Mouse (Mus musculus) adrenal gland, adult 8-10 months (tissue): ENCODE data around the gene Stx18. TPM values are rescaled to one million over a fixed set of nuclear protein-coding genes. Genes with fewer than 3 reads are reported as not detected.

ENCODE experiments used
- DNase-seq: peaks from one replicate; pipeline ENCODE4 v3.0.0; 2022
- total RNA-seq, 4 experiments: library from RNA; stranded (reverse); gene quantifications; 2 replicates each; pipeline ENCODE4 v1.2.4; 2022

The Stx18 gene
- total RNA-seq, 4 experiments from 2014 or later = 33.0 to 41.3 (median 37.4) TPM

GRCm38 (mm10) chr5:38137163-38137562 is 98.6 kb downstream of the Stx18 start:
- no peak for DNase-seq

GRCm38 (mm10) chr5:38140893-38141292 is 102.4 kb downstream of the Stx18 start:
- no peak for DNase-seq

GRCm38 (mm10) chr5:38146524-38146923 is 108.0 kb downstream of the Stx18 start:
- DNase-seq = peak; percentile 26

GRCm38 (mm10) chr5:38151264-38151663 is 112.7 kb downstream of the Stx18 start:
- DNase-seq = peak; percentile 43

GRCm38 (mm10) chr5:38152201-38153108 is 113.9 kb downstream of the Stx18 start:
- DNase-seq = no peak

- DNase-seq = no peak
Observed at GRCm38 (mm10) chr5:38153636-38154035, 115.1 kb downstream of the Stx18 start.

GRCm38 (mm10) chr5:38157481-38158020 is 119.0 kb downstream of the Stx18 start:
- no peak for DNase-seq

GRCm38 (mm10) chr5:38158501-38158946 is 120.0 kb downstream of the Stx18 start:
- no peak for DNase-seq

- peak; percentile 34 for DNase-seq
Observed at GRCm38 (mm10) chr5:38158947-38159633, 120.5 kb downstream of the Stx18 start.

GRCm38 (mm10) chr5:38159634-38160413 is 121.3 kb downstream of the Stx18 start, which contains the start of gene Nsg1:
TSS of gene Nsg1 (minus strand) at chr5:38159907.
- no peak for DNase-seq

- DNase-seq = no peak
Observed at GRCm38 (mm10) chr5:38168497-38168896, 130.0 kb downstream of the Stx18 start.

GRCm38 (mm10) chr5:38173766-38174165 is 135.2 kb downstream of the Stx18 start:
- no peak for DNase-seq

GRCm38 (mm10) chr5:38174256-38174912 is 135.8 kb downstream of the Stx18 start:
- DNase-seq = no peak

- no peak for DNase-seq
Observed at GRCm38 (mm10) chr5:38184688-38185285, 146.2 kb downstream of the Stx18 start.

- no peak for DNase-seq
Observed at GRCm38 (mm10) chr5:38187006-38187405, 148.5 kb downstream of the Stx18 start.

Other genes starting within 250 kb of the Stx18 start
- 1 to 10 TPM; 1.2 to 3.7 (median 2.3) TPM for gene Msx1, start 214.2 kb upstream of the Stx18 start, total RNA-seq
- gene Nsg1, start 121.2 kb downstream of the Stx18 start, total RNA-seq = 10 to 100 TPM; 46.7 to 97.5 (median 70.7) TPM
- 10 to 100 TPM in 3 of 4 experiments, 1 to 10 TPM in 1; 9.3 to 14.1 (median 12.2) TPM for gene Zbtb49, start 181.7 kb downstream of the Stx18 start, total RNA-seq
- 10 to 100 TPM; 12.9 to 17.3 (median 13.8) TPM for gene Lyar, start 181.7 kb downstream of the Stx18 start, total RNA-seq
- gene Tmem128, start 221.4 kb downstream of the Stx18 start, total RNA-seq = 10 to 100 TPM; 36.1 to 39.6 (median 37.4) TPM
- gene Otop1, start 237.2 kb downstream of the Stx18 start, total RNA-seq = 10 to 100 TPM in 3 of 4 experiments, 1 to 10 TPM in 1; 2.6 to 26.4 (median 18.4) TPM